Mouse (Mus musculus) heart, adult 2 months (tissue): ENCODE measurements around the gene Olfr5. TPM values are rescaled to one million over a fixed set of nuclear protein-coding genes. Genes with fewer than 3 reads are reported as not detected.

Experiments used
- DNase-seq, 2 experiments: peaks; one replicate each; pipeline ENCODE4 v3.0.0; 2021
- H3K27ac ChIP-seq: fragments of 200-600 bp; 2 replicates; pipeline ENCODE4 v1.8.1; 2022
- H3K27me3 ChIP-seq: fragments of 200-500 bp; 2 replicates; pipeline ENCODE4 v1.6.1; 2012; ENCODE audit warnings: mild to moderate bottlenecking, low read length, inconsistent platforms, mixed read lengths; ENCODE audit not compliant: control insufficient read depth, insufficient read depth
- H3K36me3 ChIP-seq: fragments of 200-500 bp; 2 replicates; pipeline ENCODE4 v1.6.1; 2012; ENCODE audit warnings: low read length, inconsistent platforms; ENCODE audit not compliant: control insufficient read depth, insufficient read depth
- H3K4me1 ChIP-seq: fragments of 200-500 bp; 2 replicates; pipeline ENCODE4 v1.6.1; 2011; ENCODE audit warnings: low read length; ENCODE audit not compliant: control insufficient read depth, insufficient read depth
- H3K4me3 ChIP-seq: fragments of 200-600 bp; 2 replicates; pipeline ENCODE4 v1.8.1; 2022
- H3K79me2 ChIP-seq: fragments of 200-500 bp; replicated peaks from 2 replicates; pipeline ENCODE4 v1.6.1; 2012; ENCODE audit warnings: mild to moderate bottlenecking, inconsistent platforms, low read length, moderate library complexity, mixed read lengths; ENCODE audit not compliant: control insufficient read depth, insufficient read depth
- H3K9ac ChIP-seq: fragments of 200-500 bp; 2 replicates; pipeline ENCODE4 v1.6.1; 2012; ENCODE audit warnings: low read depth, mild to moderate bottlenecking, control low read depth, inconsistent platforms, low read length, mixed read lengths
- CTCF ChIP-seq: fragments of 200-600 bp; IDR thresholded peaks from 2 replicates; pipeline ENCODE4 v1.8.1; 2022; ENCODE audit warnings: antibody characterized with exemption, mild to moderate bottlenecking, moderate library complexity
- EP300 ChIP-seq: fragments of 200-500 bp; IDR thresholded peaks from 2 replicates; pipeline ENCODE4 v1.6.1; 2011; ENCODE audit warnings: low read depth, low read length, control low read depth; ENCODE audit not compliant: insufficient read depth
- POLR2A ChIP-seq: fragments of 200-500 bp; IDR thresholded peaks from 2 replicates; pipeline ENCODE4 v1.6.1; 2011; ENCODE audit warnings: mild to moderate bottlenecking, low read depth, low read length, control low read depth; ENCODE audit not compliant: insufficient read depth
- WGBS: fragments of 180-500 bp; shearing (Covaris S2); methylation state at CpG from one replicate; pipeline ENCODE4 v1.1.7; 2018; 5-methylcytosine and 5-hydroxymethylcytosine counted together
- intact Hi-C: fragments of 180-260 bp; cut with DNase I; formaldehyde crosslinking; loops from one replicate; pipeline ENCODE4 v1.15.1; 2025
- polyA plus RNA-seq: library from polyadenylated mRNA; depleted of rRNA; stranded (reverse); fragments of >200 nt; gene quantifications from 2 replicates; pipeline ENCODE4 v1.2.3, GENCODE M21; 2012
- total RNA-seq, 2 experiments: library from RNA; stranded (reverse); gene quantifications; 2 replicates each; pipeline ENCODE4 v1.2.3; 2021

Olfr5 gene
- total and polyA plus RNA-seq, 3 experiments = not detected

- Histone ChIP-seq H3K79me2 (no peaks in the 10 kb centered on the region), H3K27ac (no peak within 1 kb of the TSS), H3K4me3 (no peak within 1 kb of the TSS), H3K9ac (no peak within 1 kb of the TSS), H3K27me3 (no peaks in the 10 kb centered on the region), H3K4me1 (no peaks in the 10 kb centered on the region), H3K36me3 (no peaks in the 10 kb centered on the region)
- no peak for TF ChIP-seq EP300
- TF ChIP-seq POLR2A = no peak
- no peak for TF ChIP-seq CTCF
- intact Hi-C loops = no loop called here
- no peak for DNase-seq
Measured at GRCm38 (mm10) chr7:6466951-6467350, 19.8 kb downstream of the Olfr5 start, which contains the start of gene Olfr1346. Gene Olfr1346, plus strand, starts transcription at chr7:6467101.

- TF ChIP-seq EP300 = no peak
- no peak for TF ChIP-seq POLR2A
- no peak for TF ChIP-seq CTCF
- Histone ChIP-seq H3K79me2 (no peaks in the 10 kb centered on the region), H3K27ac (no peak overlapping the region), H3K4me1 (no peaks in the 10 kb centered on the region), H3K9ac (no peak overlapping the region), H3K36me3 (no peaks in the 10 kb centered on the region), H3K27me3 (no peaks in the 10 kb centered on the region), H3K4me3 (no peak overlapping the region)
- intact Hi-C loops = no loop called here
- 33% methylated on average over 3 of the region's 3 CpGs for WGBS
- DNase-seq = no peak
Measured at GRCm38 (mm10) chr7:6456399-6456798, 30.3 kb downstream of the Olfr5 start.

- intact Hi-C loops = no loop called here
Measured at GRCm38 (mm10) chr7:6455868-6456267, 30.9 kb downstream of the Olfr5 start, which contains the start of gene Olfr1336. Gene Olfr1336, plus strand, starts transcription at chr7:6456168.

DNA sequence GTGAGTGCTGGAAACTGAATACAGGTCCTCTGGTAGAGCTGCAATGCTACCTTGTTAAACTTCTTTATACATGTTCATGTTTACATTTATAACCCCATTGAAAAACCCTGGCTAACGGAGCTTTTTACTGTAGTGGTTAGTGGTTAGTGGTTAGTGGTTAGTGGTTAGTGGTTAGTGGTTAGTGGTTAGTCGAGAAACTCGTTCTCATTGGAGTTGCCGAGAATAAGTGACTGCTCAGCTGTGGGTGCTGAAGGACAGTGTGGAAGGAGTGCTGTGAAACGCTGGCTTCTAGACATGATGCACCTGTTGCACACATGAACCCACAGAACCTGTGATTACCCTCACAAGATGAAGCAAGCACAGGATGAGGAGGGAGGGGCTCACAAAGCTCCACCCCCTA, 39.0 kb downstream of the Olfr5 start:
- Histone ChIP-seq H3K27me3 (no peaks in the 10 kb centered on the region), H3K27ac (no peak overlapping the region), H3K9ac (no peak overlapping the region), H3K79me2 (no peaks in the 10 kb centered on the region), H3K4me3 (no peak overlapping the region), H3K36me3 (no peaks in the 10 kb centered on the region), H3K4me1 (no peaks in the 10 kb centered on the region)
- intact Hi-C loops = no loop called here
- WGBS = 72% methylated on average over 5 of the region's 5 CpGs
- DNase-seq = no peak
- TF ChIP-seq POLR2A (no peak), CTCF (no peak), EP300 (no peak)

More at GRCm38 (mm10) chr7:6455868-6456267, 30.9 kb downstream of the Olfr5 start, which contains the start of gene Olfr1336:
- Histone ChIP-seq H3K27ac (no peak within 1 kb of the TSS), H3K4me1 (no peaks in the 10 kb centered on the region), H3K79me2 (no peaks in the 10 kb centered on the region), H3K4me3 (no peak within 1 kb of the TSS), H3K27me3 (no peaks in the 10 kb centered on the region), H3K36me3 (no peaks in the 10 kb centered on the region), H3K9ac (no peak within 1 kb of the TSS)
- DNase-seq = no peak
- TF ChIP-seq CTCF = no peak
- TF ChIP-seq EP300 = no peak
- TF ChIP-seq POLR2A = no peak

DNA sequence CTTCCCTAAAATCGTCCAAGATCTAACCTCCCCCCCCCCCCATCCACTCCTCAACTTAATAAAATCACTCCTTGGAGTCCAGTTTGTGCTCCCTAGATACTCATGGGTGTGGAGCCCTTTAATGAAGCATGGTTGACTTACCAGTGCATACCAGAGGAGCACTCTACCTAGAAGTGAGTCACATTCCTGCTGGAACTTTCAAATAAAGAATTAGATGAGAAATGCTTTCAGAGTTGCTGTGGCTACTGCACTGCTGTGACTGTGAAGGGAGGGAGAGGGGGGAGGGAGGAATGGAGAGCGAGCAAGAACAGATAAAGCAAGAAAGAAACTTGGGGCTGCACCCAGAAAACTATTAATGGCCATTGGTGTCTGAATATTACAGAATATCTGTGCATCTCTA, 45.6 kb downstream of the Olfr5 start:
- Histone ChIP-seq H3K4me3 (no peak overlapping the region), H3K27ac (no peak overlapping the region), H3K79me2 (no peaks in the 10 kb centered on the region), H3K36me3 (no peaks in the 10 kb centered on the region), H3K4me1 (no peaks in the 10 kb centered on the region), H3K27me3 (no peaks in the 10 kb centered on the region), H3K9ac (no peak overlapping the region)
- WGBS = 32% methylated on average over 2 of the region's 2 CpGs
- intact Hi-C loops = no loop called here
- no peak for DNase-seq
- no peak for TF ChIP-seq CTCF
- no peak for TF ChIP-seq EP300
- no peak for TF ChIP-seq POLR2A

- intact Hi-C loops = loop anchor here (10.0 kb wide), 1 partner anchor 256 kb away; the partner anchor contains the start of gene Zim1
- WGBS = 52% methylated on average over 3 of the region's 3 CpGs
- no peaks in the 10 kb centered on the region for H3K4me1 ChIP-seq
- no peak for TF ChIP-seq POLR2A
- no peaks in the 10 kb centered on the region for H3K36me3 ChIP-seq
- H3K27ac ChIP-seq = no peak within 1 kb of the TSS
- DNase-seq = no peak
- H3K4me3 ChIP-seq = no peak within 1 kb of the TSS
- no peaks in the 10 kb centered on the region for H3K79me2 ChIP-seq
- H3K9ac ChIP-seq = no peak within 1 kb of the TSS
- no peaks in the 10 kb centered on the region for H3K27me3 ChIP-seq
Measured at GRCm38 (mm10) chr7:6438388-6438787, 48.4 kb downstream of the Olfr5 start, which contains the start of gene Olfr1344. Gene Olfr1344, plus strand, starts transcription at chr7:6438688.

- intact Hi-C loops = loop anchor here (1.0 to 10.0 kb wide), 3 partner anchors 71 to 487 kb away; partner anchors contain the start of gene Zim1
- Histone ChIP-seq H3K36me3 (no peaks in the 10 kb centered on the region), H3K27ac (no peak overlapping the region), H3K27me3 (no peaks in the 10 kb centered on the region), H3K4me3 (no peak overlapping the region), H3K9ac (no peak overlapping the region), H3K79me2 (no peaks in the 10 kb centered on the region), H3K4me1 (no peaks in the 10 kb centered on the region)
- 15% methylated on average over 2 of the region's 2 CpGs for WGBS
- DNase-seq = peak in 1 of 2 experiments; percentile 35
- TF ChIP-seq EP300 (no peak), CTCF (peak; percentile 73)
Measured at GRCm38 (mm10) chr7:6430342-6430741, 56.4 kb downstream of the Olfr5 start.
